Mouse (Mus musculus) heart, adult 2 months (tissue): ENCODE measurements at regions not wholly inside any gene's neighbourhood (a gene's known extent, or its start where the extent isn't known, plus 50 kb on each side); places are given as distances from the start of the nearest gene placed in this dataset.

ENCODE experiments used
- CTCF ChIP-seq: fragments of 200-600 bp; IDR thresholded peaks from 2 replicates; pipeline ENCODE4 v1.8.1; 2022; ENCODE audit warnings: antibody characterized with exemption, mild to moderate bottlenecking, moderate library complexity
- EP300 ChIP-seq: fragments of 200-500 bp; IDR thresholded peaks from 2 replicates; pipeline ENCODE4 v1.6.1; 2011; ENCODE audit warnings: low read depth, low read length, control low read depth; ENCODE audit not compliant: insufficient read depth

- no peak for TF ChIP-seq CTCF
- no peak for TF ChIP-seq EP300
Measured at GRCm38 (mm10) chr14:67996790-67997417, 1297.2 kb downstream of the Synb start.
